Mouse (Mus musculus) activated CD4-positive, CD25-positive, alpha-beta regulatory T cell, adult 4 months (primary cell): Measurements from ENCODE around the gene 4930558K02Rik. TPM values are rescaled to one million over a fixed set of nuclear protein-coding genes. Genes with fewer than 3 reads are reported as not detected.
A peak's percentile ranks its signal among the peaks of the same experiment; 100 is the strongest.

Experiments used
- ATAC-seq: one replicate; pipeline ENCODE4 v1.8.0; 2017
- polyA plus RNA-seq, 2 experiments: library from polyadenylated mRNA; unstranded; fragments of 100-300 nt; shearing (Covaris generic); gene quantifications; one replicate each; pipeline ENCODE4 v1.2.1; 2017

4930558K02Rik gene
- polyA plus RNA-seq, 2 experiments from 2014 or later, result not detected

DNA sequence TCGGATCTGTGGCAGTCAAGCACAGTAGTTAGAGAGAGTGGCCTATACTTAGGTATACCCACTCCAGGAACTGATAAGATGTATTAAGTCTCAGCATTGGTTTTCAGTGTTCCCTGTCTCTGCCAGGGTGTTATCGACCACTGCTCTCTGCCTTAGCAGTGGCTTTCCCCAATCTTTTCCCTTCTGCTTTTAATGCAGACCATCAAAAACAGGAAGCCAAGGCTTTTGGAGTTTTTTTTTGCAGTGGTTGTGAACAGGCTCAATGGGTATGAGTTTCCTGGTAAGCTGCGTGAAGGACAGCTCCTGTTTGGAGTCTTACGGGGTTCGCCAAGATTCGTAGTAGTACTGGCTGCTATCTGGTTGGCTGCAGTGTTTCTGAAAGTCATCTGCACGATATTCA, 13.0 kb upstream of the 4930558K02Rik start:
- no peak for ATAC-seq

GRCm38 (mm10) chr1:161991846-161992245, 12.4 kb upstream of the 4930558K02Rik start:
- no peak for ATAC-seq

DNA sequence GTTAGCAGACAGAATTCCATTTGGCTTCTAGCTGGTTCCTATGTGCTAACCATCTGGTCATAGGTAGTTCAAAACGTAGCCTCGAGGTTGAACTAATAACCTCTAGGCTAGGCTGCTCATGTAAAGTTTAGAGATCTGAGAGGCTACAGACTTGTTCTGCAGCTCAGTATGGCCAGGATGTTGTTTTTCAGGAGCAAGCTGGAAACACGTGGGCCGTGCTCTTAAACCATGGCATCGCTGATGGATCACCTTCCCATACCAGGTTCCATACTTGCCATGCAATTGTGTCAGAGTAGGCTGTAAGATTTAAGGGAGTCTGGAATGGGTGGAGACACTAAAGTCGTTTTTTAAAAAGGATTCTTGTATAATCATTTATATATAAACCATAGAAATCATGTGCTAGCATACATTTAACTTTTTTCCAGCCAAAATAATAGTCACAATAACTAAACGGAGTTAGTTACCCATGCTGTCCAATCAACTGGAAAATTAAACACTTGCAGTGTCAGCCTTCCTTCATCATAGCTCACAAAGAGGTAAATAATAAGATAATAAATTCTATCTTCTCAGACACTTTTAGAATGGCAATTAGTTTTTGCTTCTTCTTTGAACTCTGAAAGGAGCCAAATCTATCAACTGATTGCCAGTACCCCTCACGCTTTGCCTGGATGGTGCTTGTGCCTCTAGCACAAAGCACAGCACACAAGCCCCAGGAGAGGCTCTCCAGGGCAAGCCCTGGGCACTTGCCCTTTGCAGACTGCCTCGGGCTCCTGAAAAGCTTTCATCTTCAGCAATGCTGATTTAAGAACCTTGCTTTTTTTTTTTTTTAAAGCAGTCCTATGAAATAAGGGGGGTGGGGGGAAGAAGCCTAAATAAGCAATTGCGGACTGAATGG, 11.5 kb upstream of the 4930558K02Rik start:
- ATAC-seq, result no peak

- ATAC-seq, result no peak
These were observed 4.6 kb upstream of the 4930558K02Rik start for GRCm38 (mm10) chr1:161983979-161984566.

DNA sequence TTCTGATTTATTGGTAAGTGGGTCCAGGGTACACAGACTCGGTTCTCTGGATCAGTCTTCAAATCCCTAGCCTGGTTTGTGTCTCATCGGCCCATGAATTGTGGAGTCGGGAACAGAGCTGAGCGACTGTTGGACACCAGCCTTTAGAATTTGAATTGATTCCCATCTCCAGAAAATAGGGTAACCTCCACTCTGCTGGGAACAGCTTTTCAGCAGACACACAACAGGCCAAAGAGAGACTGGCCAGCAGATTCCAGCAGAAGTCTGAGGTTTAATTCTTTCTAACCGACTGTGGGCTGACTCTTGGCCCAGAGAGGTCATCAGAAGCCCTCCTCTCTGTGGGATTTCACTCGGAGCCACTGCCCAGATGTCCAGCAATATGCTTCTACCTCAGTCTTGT, 4.0 kb upstream of the 4930558K02Rik start:
- ATAC-seq, result no peak

- no peak for ATAC-seq
These were observed 1.3 kb upstream of the 4930558K02Rik start for GRCm38 (mm10) chr1:161980626-161981298.

GRCm38 (mm10) chr1:161980046-161980445, 610 bp upstream of the 4930558K02Rik start:
- no peak for ATAC-seq

- no peak for ATAC-seq
These were observed 1.2 kb downstream of the 4930558K02Rik start for GRCm38 (mm10) chr1:161978173-161978700.

DNA sequence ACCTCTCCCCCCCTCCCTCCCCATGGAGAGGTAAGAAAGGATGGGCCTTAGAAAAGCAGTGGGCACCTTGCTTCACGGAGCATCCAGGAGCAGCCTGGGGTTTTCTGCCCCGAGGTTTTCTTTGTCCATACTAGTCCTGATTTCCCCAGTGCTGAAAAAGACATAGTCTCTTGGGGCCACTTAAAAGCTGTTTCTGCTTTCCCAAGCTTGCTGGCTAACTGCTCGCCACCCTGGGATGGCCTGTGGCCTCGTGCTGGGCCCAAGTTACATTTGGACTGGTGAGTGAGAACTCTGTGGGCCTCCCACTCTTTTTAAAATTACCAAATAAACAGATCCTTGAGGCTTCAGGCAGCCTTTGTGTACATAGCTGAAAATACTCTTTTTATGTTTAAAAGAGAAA, 2.1 kb downstream of the 4930558K02Rik start:
- ATAC-seq, result no peak

DNA sequence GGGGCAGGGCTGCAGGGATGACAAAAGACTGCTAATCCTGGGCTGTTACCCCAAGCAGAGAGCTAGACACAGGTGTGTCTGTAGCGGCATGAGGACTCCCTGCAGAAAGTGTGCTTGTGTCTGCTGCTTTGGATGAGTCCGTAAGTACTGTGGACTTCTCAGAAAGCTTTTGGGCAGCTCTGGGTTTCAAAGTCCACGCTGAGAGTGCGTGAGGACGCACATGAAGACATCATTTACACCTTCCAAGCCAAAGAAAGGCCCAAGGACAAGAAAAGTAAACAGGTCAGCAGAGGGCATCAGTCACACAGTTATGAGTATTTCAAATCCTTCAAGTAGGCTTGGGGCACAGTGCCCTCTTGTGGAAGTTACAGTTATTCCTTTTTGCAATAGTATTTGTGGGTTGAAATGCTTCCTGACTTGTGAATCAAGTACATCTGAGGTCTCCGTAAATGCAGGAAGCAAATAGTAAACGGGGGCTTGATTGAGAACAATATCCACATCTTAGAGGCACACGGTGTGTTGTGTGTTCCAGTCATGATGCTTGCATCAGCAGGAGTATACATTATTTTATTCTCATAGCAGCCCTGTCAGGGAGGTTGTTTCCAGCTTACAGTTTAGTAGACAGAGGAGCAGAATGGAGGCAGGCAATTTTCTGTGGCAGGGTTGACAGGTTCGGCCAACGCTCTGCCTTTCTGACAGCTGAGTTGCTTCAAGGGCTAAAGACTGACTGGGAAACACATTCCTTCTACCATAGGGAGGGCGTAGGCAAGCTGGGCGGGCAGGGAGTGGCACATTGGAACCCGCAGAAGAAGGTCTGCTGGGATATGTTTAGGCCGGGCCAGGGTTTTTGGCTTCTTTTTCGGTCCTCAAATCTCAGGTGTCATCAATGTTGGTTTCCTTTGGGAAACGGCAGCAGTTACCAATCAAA, 2.9 kb downstream of the 4930558K02Rik start:
- ATAC-seq, result peak; percentile 94

DNA sequence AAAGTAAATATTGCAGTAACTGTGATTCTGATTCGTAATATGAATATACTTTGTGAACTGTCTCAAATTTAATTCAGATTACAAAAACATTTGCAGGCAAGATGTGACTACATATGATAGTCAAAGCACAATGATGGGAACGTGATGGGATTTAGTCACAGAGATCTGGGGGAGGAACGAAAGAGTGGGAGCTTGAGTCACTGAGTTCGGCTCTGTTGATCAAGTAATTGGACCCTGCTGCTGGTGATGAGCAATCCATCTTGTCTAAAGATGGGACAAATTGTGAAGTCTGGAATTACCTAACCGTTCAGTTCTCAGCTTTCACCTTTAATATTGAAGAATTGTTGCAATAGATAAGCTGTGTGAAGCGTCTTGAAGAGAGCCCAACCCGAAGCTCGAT, 7.2 kb downstream of the 4930558K02Rik start:
- ATAC-seq, result no peak

DNA sequence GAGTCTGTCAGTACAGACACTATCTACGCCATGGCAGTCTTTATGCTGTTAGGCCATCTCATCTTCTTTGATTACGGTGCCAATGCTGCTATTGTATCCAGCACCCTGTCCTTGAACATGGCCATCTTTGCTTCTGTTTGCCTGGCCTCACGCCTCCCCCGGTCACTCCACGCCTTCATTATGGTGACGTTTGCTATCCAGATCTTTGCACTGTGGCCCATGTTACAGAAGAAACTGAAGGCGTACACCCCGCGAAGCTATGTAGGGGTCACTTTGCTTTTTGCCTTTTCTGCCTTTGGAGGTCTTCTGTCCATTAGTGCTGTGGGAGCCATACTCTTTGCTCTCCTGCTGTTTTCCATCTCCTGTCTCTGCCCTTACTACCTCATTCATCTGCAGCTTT, 8.6 kb downstream of the 4930558K02Rik start:
- ATAC-seq, result no peak

DNA sequence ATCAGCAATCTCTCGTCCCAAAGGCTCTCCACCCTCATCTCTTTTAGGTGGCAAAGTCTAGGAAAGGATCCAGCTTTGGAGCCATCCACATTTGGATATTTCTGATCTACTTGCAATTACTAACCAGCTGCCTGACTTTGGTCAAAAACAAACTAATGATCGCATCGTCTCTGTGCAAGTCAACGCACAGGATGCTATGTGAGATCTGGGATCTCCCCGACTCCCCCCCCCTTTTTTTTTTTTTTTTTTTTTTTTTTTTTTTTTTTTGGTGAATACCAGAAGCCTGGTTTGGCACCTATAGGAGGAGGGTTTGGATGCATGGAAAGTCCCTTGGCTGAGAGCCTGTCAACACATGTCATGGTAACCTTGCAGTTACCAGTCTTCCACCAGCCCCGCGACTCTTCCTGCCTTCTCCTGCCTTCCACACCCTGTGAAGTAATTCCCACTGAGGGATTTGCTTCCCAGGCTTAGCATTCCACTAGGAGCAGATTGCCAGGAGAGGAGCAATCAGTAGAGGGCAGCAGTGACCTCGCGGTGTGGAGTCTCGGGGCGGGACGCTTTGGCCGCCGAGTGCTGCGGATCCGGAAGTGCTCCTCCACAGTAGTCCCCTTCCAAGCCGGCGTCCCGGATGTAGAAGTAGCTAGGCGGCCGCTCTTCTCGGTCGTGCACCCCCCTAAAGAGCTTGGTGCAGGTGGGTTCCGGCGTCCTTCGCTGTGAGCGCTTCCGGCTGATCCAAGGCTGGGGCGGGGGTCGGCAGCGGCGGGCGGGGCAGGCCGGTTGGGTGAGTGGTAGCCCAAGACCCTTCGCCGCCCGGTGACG, 10.6 kb downstream of the 4930558K02Rik start, which contains the start of gene Pigc:
Pigc (plus strand) TSS at position 598 of the 819 bp plus-strand sequence.
- peak; percentile 96 for ATAC-seq

- ATAC-seq, result no peak
These were observed 11.5 kb downstream of the 4930558K02Rik start for GRCm38 (mm10) chr1:161967936-161968335.

DNA sequence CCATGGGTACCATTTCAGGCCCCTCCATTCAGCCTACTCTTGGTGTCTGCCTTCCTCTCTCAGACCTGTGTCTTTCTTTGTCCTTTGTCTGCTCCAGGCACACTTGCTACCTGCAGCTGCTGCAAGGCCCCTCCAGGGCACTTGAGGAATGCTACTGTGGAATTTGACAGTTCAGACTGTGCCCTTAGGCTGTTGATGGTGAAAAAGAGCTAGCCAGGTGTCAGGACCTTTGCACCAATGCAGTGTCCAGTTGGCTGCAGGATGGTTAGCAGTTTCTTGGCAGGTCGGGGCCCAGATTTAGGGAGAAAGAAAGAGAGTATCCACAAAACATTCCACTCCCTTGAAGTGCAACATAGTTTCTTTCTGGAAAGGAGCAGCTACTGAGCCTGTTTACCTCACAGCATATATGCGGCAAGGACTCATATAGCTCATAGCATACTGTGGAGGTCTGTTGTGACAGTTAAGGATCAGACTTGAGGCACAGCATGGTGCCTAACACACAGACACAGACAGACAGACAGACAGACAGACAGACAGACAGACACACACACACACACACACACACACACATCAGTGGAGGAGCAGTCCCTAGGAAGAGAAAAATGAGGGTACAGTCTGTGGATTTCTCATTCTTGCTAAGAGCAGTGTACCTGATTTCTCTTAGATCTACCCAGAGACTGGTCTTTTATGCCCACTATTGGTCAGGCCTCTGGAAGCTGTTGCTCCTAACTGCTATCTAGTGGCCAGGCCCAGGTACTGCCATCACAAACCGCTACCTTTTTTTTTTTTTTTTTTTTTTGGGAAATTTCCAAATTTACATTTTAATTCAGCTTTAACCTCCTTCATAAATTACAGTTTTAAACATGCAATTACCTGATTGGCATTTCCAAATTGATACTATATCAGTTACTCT, 16.7 kb downstream of the 4930558K02Rik start:
- peak; percentile 86 for ATAC-seq

DNA sequence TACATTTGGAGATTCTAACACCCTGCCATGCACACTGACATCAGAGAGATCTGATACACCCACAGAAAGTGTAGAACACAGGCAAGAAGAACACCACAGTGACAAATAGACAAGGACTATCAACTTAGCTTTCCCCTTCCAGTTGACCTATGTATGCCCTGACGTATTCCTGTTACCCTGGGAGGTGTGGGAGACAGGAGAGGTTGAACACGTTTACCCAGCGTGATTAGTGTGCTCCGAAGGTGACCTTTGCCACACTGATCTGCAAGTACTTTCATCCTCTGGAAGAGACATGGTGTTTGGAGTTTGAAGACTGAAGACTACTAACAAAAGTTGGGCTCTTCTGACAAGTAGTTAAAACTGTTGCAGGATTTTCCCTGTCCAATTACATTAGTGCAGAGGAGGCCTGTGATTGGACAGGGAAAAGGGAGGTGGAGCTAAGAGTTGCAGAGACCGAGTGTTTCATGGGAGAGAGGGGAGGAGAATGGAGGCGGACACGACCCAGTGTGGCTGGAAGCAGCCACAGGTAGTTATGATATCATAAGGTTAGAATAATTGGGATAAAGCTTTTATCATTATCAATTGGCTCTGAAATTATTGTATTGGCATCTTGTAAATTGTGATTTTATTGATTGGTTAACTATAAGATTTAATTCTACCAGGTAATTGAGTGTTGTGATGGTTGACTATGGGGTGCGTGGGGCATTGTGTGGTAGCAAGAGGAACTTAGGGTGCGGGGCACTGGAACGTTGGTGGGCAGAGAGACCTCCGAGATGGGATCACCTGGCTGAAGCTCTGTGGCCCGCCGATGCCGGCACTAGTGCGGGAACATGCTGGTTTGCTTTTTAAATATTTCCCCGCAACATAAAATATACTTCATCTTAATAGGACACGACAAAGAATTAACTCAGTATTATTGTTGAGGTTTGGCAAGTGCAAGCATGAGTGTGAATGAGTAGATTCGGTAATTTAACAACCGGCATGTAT, 21.2 kb downstream of the 4930558K02Rik start:
- ATAC-seq, result no peak

GRCm38 (mm10) chr1:161955846-161956245, 23.6 kb downstream of the 4930558K02Rik start:
- no peak for ATAC-seq

- no peak for ATAC-seq
These were observed 26.8 kb downstream of the 4930558K02Rik start for GRCm38 (mm10) chr1:161952599-161952998.
